Mouse (Mus musculus) testis, adult 2 months (tissue): ENCODE measurements around the gene Ppp1r12a.

Source experiments
- CTCF ChIP-seq: fragments of 200-500 bp; IDR thresholded peaks from 2 replicates; pipeline ENCODE4 v1.5.1; 2012; ENCODE audit warnings: low read depth, mild to moderate bottlenecking, inconsistent platforms, low read length, moderate library complexity; ENCODE audit not compliant: control insufficient read depth, insufficient read depth, insufficient replicate concordance
- POLR2A ChIP-seq: fragments of 200-500 bp; IDR thresholded peaks from 2 replicates; pipeline ENCODE4 v1.6.1; 2012; ENCODE audit warnings: low read depth, mild to moderate bottlenecking, inconsistent platforms, low read length, moderate library complexity; ENCODE audit not compliant: control insufficient read depth

DNA sequence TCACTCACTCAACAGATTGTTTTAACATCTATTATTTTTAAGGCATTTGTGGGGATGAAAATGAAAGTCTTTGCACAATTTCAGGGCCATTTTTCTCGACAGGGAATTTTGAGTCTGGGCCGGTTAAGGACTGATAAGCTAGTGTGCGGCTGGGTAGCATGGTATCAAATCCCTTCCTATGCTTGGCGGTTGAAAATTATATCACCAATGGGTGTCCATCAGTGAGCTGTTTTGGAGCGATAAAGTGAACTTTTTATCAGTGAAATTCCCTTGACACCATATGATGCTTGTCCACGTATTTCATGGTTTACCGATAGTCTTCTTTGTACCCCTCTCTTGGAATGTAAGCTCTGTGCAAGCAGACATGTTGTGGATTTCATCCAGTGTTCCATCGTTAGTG is 152.4 kb downstream of the Ppp1r12a start:
- no peak for TF ChIP-seq CTCF
- TF ChIP-seq POLR2A = no peak
